Mouse (Mus musculus): ENCODE measurements at regions not wholly inside any gene's neighbourhood (a gene's known extent, or its start where the extent isn't known, plus 50 kb on each side); places are given as distances from the start of the nearest gene placed in this dataset.

- peak; percentile 72 for ATAC-seq (replicated peaks; ENCODE audit: low FRiP score, poor library complexity, severe bottlenecking)
These were observed 121.1 kb upstream of the Bmp2 start for GRCm38 (mm10) chr2:133430741-133431438.

GRCm38 (mm10) chr2:133432141-133432813, 119.7 kb upstream of the Bmp2 start:
- ATAC-seq (replicated peaks; ENCODE audit: low FRiP score, poor library complexity, severe bottlenecking): peak; percentile 47; the same call in 1 of the 2 replicates

- ATAC-seq (replicated peaks; ENCODE audit: low FRiP score, poor library complexity, severe bottlenecking): no peak
These were observed 114.8 kb upstream of the Bmp2 start for GRCm38 (mm10) chr2:133436913-133437843.

GRCm38 (mm10) chr2:133438018-133438417, 113.9 kb upstream of the Bmp2 start:
- ATAC-seq (replicated peaks; ENCODE audit: low FRiP score, poor library complexity, severe bottlenecking): no peak

GRCm38 (mm10) chr2:133443024-133443423, 108.9 kb upstream of the Bmp2 start:
- no peak for ATAC-seq (replicated peaks; ENCODE audit: low FRiP score, poor library complexity, severe bottlenecking)

- no peak for ATAC-seq (replicated peaks; ENCODE audit: low FRiP score, poor library complexity, severe bottlenecking)
These were observed 108.5 kb upstream of the Bmp2 start for GRCm38 (mm10) chr2:133443490-133443889.

- no peak for ATAC-seq (replicated peaks; ENCODE audit: low FRiP score, poor library complexity, severe bottlenecking)
These were observed 99.0 kb upstream of the Bmp2 start for GRCm38 (mm10) chr2:133452947-133453346.

- no peak for ATAC-seq (replicated peaks; ENCODE audit: low FRiP score, poor library complexity, severe bottlenecking)
These were observed 96.3 kb upstream of the Bmp2 start for GRCm38 (mm10) chr2:133455484-133456170.

- ATAC-seq (replicated peaks; ENCODE audit: low FRiP score, poor library complexity, severe bottlenecking): no peak
These were observed 95.2 kb upstream of the Bmp2 start for GRCm38 (mm10) chr2:133456785-133457184.

- no peak for ATAC-seq (replicated peaks; ENCODE audit: low FRiP score, poor library complexity, severe bottlenecking)
These were observed 93.2 kb upstream of the Bmp2 start for GRCm38 (mm10) chr2:133458735-133459134.

GRCm38 (mm10) chr2:133460814-133461213, 91.1 kb upstream of the Bmp2 start:
- ATAC-seq (replicated peaks; ENCODE audit: low FRiP score, poor library complexity, severe bottlenecking): no peak

- ATAC-seq (replicated peaks; ENCODE audit: low FRiP score, poor library complexity, severe bottlenecking): no peak
These were observed 89.6 kb upstream of the Bmp2 start for GRCm38 (mm10) chr2:133462378-133462777.

GRCm38 (mm10) chr2:133467170-133468168, 84.5 kb upstream of the Bmp2 start:
- no peak for ATAC-seq (replicated peaks; ENCODE audit: low FRiP score, poor library complexity, severe bottlenecking)

- no peak for ATAC-seq (replicated peaks; ENCODE audit: low FRiP score, poor library complexity, severe bottlenecking)
These were observed 78.8 kb upstream of the Bmp2 start for GRCm38 (mm10) chr2:133472966-133473744.

- no peak for ATAC-seq (replicated peaks; ENCODE audit: low FRiP score, poor library complexity, severe bottlenecking)
These were observed 77.8 kb upstream of the Bmp2 start for GRCm38 (mm10) chr2:133474174-133474573.

GRCm38 (mm10) chr2:133480870-133481269, 71.1 kb upstream of the Bmp2 start:
- ATAC-seq (replicated peaks; ENCODE audit: low FRiP score, poor library complexity, severe bottlenecking): no peak

- no peak for ATAC-seq (replicated peaks; ENCODE audit: low FRiP score, poor library complexity, severe bottlenecking)
These were observed 70.7 kb upstream of the Bmp2 start for GRCm38 (mm10) chr2:133481305-133481704.

- no peak for ATAC-seq (replicated peaks; ENCODE audit: low FRiP score, poor library complexity, severe bottlenecking)
These were observed 70.2 kb upstream of the Bmp2 start for GRCm38 (mm10) chr2:133481785-133482184.

Measured in erythroid progenitor cell, adult 5-6 weeks (primary cell).